Mouse (Mus musculus) heart, embryonic 10.5 days (tissue): Measurements from ENCODE around the gene Olfr1098. TPM values are rescaled to one million over a fixed set of nuclear protein-coding genes. Genes with fewer than 3 reads are reported as not detected.

Experiments used
- DNase-seq: peaks from one replicate; pipeline ENCODE4 v3.0.0-alpha.2; 2017; ENCODE audit warnings: low spot score
- H3K27ac ChIP-seq: fragments of 300-500 bp; sonication (generic); 2 replicates; pipeline ENCODE4 v1.5.1; 2016; ENCODE audit warnings: mild to moderate bottlenecking
- H3K27me3 ChIP-seq: fragments of 300-500 bp; sonication (generic); 2 replicates; pipeline ENCODE4 v1.6.1; 2016; ENCODE audit warnings: mild to moderate bottlenecking; ENCODE audit not compliant: poor library complexity, insufficient read depth, severe bottlenecking
- H3K36me3 ChIP-seq: fragments of 300-500 bp; sonication (generic); 2 replicates; pipeline ENCODE4 v1.6.1; 2016; ENCODE audit warnings: mild to moderate bottlenecking, moderate library complexity
- H3K4me1 ChIP-seq: fragments of 300-500 bp; sonication (generic); 2 replicates; pipeline ENCODE4 v1.6.1; 2016; ENCODE audit warnings: mild to moderate bottlenecking
- H3K4me3 ChIP-seq: fragments of 300-500 bp; sonication (generic); 2 replicates; pipeline ENCODE4 v1.5.1; 2016; ENCODE audit warnings: mild to moderate bottlenecking, moderate library complexity
- H3K9me3 ChIP-seq: fragments of 300-500 bp; sonication (generic); 2 replicates; pipeline ENCODE4 v1.6.1; 2016; ENCODE audit warnings: mild to moderate bottlenecking, moderate library complexity
- WGBS: fragments of 180-500 bp; shearing (Covaris S2); methylation state at CpG from one replicate; pipeline ENCODE4 v1.1.7; 2016; 5-methylcytosine and 5-hydroxymethylcytosine counted together
- polyA plus RNA-seq: library from polyadenylated mRNA; unstranded; fragments of >200 nt; fragmentation: Nextera tagmentation; extraction: Ambion mirVana; gene quantifications from 2 replicates; pipeline ENCODE4 v1.2.1, GENCODE M21; 2016

The Olfr1098 gene
- polyA plus RNA-seq = not detected in 2 replicates

- no peaks in the 10 kb centered on the region for H3K9me3 ChIP-seq
Measured at GRCm38 (mm10) chr2:86924445-86924844, at the start of gene Olfr1098. Olfr1098 (minus strand) TSS chr2:86924545.

GRCm38 (mm10) chr2:86960593-86960992 lies 36.2 kb upstream of the Olfr1098 start, which contains the start of gene Olfr1099:
Olfr1099 (minus strand) TSS chr2:86960693.
- no peaks in the 10 kb centered on the region for H3K4me1 ChIP-seq
- no peak within 1 kb of the TSS for H3K4me3 ChIP-seq
- no peak within 1 kb of the TSS for H3K27ac ChIP-seq
- H3K36me3 ChIP-seq = no peaks in the 10 kb centered on the region
- WGBS = 73% methylated on average over 1 of the region's 1 CpGs
- H3K9me3 ChIP-seq = no peaks in the 10 kb centered on the region
- DNase-seq = no peak
- no peaks in the 10 kb centered on the region for H3K27me3 ChIP-seq

More at GRCm38 (mm10) chr2:86924445-86924844, at the start of gene Olfr1098:
- DNase-seq = no peak
- Histone ChIP-seq H3K4me3 (no peak within 1 kb of the TSS), H3K36me3 (no peaks in the 10 kb centered on the region), H3K27me3 (no peaks in the 10 kb centered on the region), H3K4me1 (no peaks in the 10 kb centered on the region), H3K27ac (no peak within 1 kb of the TSS)
- 89% methylated on average over 1 of the region's 1 CpGs for WGBS

GRCm38 (mm10) chr2:86926557-86926956 lies 2.2 kb upstream of the Olfr1098 start:
- DNase-seq = no peak
- Histone ChIP-seq H3K27ac (no peak overlapping the region), H3K4me1 (no peaks in the 10 kb centered on the region), H3K4me3 (no peak overlapping the region), H3K36me3 (no peaks in the 10 kb centered on the region), H3K9me3 (no peaks in the 10 kb centered on the region), H3K27me3 (no peaks in the 10 kb centered on the region)

GRCm38 (mm10) chr2:86905647-86906046 lies 18.7 kb downstream of the Olfr1098 start:
- H3K36me3 ChIP-seq = no peaks in the 10 kb centered on the region
- H3K27me3 ChIP-seq = no peaks in the 10 kb centered on the region
- WGBS = 83% methylated on average over 2 of the region's 2 CpGs
- H3K4me1 ChIP-seq = no peaks in the 10 kb centered on the region
- H3K27ac ChIP-seq = no peak overlapping the region
- H3K4me3 ChIP-seq = no peak overlapping the region
- DNase-seq = no peak
- H3K9me3 ChIP-seq = no peaks in the 10 kb centered on the region

- Histone ChIP-seq H3K4me3 (no peak within 1 kb of the TSS), H3K4me1 (no peaks in the 10 kb centered on the region), H3K36me3 (no peaks in the 10 kb centered on the region), H3K9me3 (no peaks in the 10 kb centered on the region), H3K27ac (no peak within 1 kb of the TSS), H3K27me3 (no peaks in the 10 kb centered on the region)
- WGBS = 80% methylated on average over 1 of the region's 1 CpGs
- no peak for DNase-seq
Measured at GRCm38 (mm10) chr2:86892116-86892515, 32.2 kb downstream of the Olfr1098 start, which contains the start of gene Olfr1097. Olfr1097 (minus strand) TSS chr2:86892216.

- no peak for DNase-seq
- Histone ChIP-seq H3K27ac (no peak within 1 kb of the TSS), H3K27me3 (no peaks in the 10 kb centered on the region), H3K36me3 (no peaks in the 10 kb centered on the region), H3K4me3 (no peak within 1 kb of the TSS), H3K9me3 (no peaks in the 10 kb centered on the region), H3K4me1 (no peaks in the 10 kb centered on the region)
- 77% methylated on average over 1 of the region's 1 CpGs for WGBS
Measured at GRCm38 (mm10) chr2:86874702-86875101, 49.6 kb downstream of the Olfr1098 start, which contains the start of gene Gm13723. Gm13723 (minus strand) TSS chr2:86874802.

Other genes with a start within 250 kb of the Olfr1098 start
- gene Olfr1086, start 244.5 kb downstream of the Olfr1098 start, polyA plus RNA-seq = not detected in 2 replicates
- not detected in 2 replicates for gene Olfr1087, start 226.2 kb downstream of the Olfr1098 start, polyA plus RNA-seq
- gene Olfr1089, start 190.8 kb downstream of the Olfr1098 start, polyA plus RNA-seq = not detected in 2 replicates
- not detected in 2 replicates for gene Olfr1090, start 165.6 kb downstream of the Olfr1098 start, polyA plus RNA-seq
- gene Olfr1093, start 142.1 kb downstream of the Olfr1098 start, polyA plus RNA-seq = not detected in 2 replicates
- not detected in 2 replicates for gene Olfr141, start 114.5 kb downstream of the Olfr1098 start, polyA plus RNA-seq
- not detected in 2 replicates for gene Olfr1094, start 99.9 kb downstream of the Olfr1098 start, polyA plus RNA-seq
- not detected in 2 replicates for gene Olfr1095, start 72.8 kb downstream of the Olfr1098 start, polyA plus RNA-seq
- not detected in 2 replicates for gene Gm13723, start 49.7 kb downstream of the Olfr1098 start, polyA plus RNA-seq
- gene Olfr1097, start 32.3 kb downstream of the Olfr1098 start, polyA plus RNA-seq = not detected in 2 replicates
- gene Olfr1099, start 36.1 kb upstream of the Olfr1098 start, polyA plus RNA-seq = not detected in 2 replicates
- not detected in 2 replicates for gene Olfr1100, start 55.4 kb upstream of the Olfr1098 start, polyA plus RNA-seq
- gene Olfr1101, start 66.7 kb upstream of the Olfr1098 start, polyA plus RNA-seq = not detected in 2 replicates
- not detected in 2 replicates for gene Olfr1102, start 73.9 kb upstream of the Olfr1098 start, polyA plus RNA-seq
- gene Olfr1104, start 102.5 kb upstream of the Olfr1098 start, polyA plus RNA-seq = not detected in 2 replicates
- not detected in 2 replicates for gene Olfr1105, start 112.0 kb upstream of the Olfr1098 start, polyA plus RNA-seq
- gene Olfr1106, start 127.7 kb upstream of the Olfr1098 start, polyA plus RNA-seq = not detected in 2 replicates
- gene Olfr1107, start 151.3 kb upstream of the Olfr1098 start, polyA plus RNA-seq = not detected in 2 replicates
- not detected in 2 replicates for gene Olfr1109, start 171.5 kb upstream of the Olfr1098 start, polyA plus RNA-seq
- gene Olfr259, start 190.0 kb upstream of the Olfr1098 start, polyA plus RNA-seq = not detected in 2 replicates
- gene Olfr1110, start 215.8 kb upstream of the Olfr1098 start, polyA plus RNA-seq = not detected in 2 replicates
- not detected in 2 replicates for gene Olfr1111, start 228.1 kb upstream of the Olfr1098 start, polyA plus RNA-seq